Mouse (Mus musculus) kidney, adult 8-10 months (tissue): ENCODE measurements around the gene N4bp1.
A peak's percentile ranks its signal among the peaks of the same experiment; 100 is the strongest.

Experiments used
- DNase-seq, 2 experiments: peaks; one replicate each; pipeline ENCODE4 v3.0.0; 2022

Gene N4bp1

DNA sequence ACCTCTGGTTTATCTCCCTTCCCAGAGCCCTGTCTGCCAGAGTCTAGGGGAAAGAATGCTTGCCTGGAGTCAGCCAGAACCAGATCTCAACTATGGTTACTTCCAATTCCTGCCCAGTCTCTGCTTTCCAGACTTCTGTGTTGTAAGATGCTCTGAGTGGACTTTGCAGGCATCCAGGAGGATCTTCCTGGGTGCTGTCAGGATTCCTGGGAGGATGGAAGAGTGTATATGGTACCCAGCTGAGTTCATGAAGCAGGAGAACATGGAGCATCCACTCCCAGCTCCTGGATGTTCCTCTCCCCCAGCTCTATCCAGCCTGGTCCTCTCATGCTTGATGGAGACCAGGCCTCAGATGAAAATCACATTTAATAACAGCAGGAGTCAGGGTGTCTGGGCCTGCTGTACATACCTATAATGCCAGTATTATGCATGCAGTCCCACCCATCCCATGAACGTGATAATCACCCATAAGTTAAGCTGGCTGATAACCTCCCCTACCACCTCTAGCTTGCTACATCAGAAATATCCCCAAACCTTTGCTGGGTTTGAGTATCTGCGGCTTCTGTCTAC, 64.8 kb downstream of the N4bp1 start:
- no peak for DNase-seq

DNA sequence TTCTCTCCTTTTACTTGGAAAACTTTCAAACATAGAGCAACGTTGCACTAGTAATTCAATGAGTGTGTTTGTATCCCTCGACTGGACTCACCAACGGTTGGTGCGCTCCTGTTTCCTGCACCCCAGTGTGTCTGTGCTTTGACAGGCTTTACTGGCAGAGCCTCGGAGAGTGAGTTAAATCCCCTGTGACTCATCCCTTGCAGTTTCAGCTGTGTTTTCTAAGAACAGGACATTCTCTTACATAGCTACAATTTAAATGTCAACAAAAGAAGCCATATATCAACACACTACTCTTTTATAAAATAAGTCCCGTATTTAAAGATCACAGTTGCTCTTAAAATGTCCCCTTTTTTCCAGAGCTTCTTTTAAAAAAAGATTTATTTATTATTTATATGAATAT, 65.6 kb downstream of the N4bp1 start:
- DNase-seq = no peak

DNA sequence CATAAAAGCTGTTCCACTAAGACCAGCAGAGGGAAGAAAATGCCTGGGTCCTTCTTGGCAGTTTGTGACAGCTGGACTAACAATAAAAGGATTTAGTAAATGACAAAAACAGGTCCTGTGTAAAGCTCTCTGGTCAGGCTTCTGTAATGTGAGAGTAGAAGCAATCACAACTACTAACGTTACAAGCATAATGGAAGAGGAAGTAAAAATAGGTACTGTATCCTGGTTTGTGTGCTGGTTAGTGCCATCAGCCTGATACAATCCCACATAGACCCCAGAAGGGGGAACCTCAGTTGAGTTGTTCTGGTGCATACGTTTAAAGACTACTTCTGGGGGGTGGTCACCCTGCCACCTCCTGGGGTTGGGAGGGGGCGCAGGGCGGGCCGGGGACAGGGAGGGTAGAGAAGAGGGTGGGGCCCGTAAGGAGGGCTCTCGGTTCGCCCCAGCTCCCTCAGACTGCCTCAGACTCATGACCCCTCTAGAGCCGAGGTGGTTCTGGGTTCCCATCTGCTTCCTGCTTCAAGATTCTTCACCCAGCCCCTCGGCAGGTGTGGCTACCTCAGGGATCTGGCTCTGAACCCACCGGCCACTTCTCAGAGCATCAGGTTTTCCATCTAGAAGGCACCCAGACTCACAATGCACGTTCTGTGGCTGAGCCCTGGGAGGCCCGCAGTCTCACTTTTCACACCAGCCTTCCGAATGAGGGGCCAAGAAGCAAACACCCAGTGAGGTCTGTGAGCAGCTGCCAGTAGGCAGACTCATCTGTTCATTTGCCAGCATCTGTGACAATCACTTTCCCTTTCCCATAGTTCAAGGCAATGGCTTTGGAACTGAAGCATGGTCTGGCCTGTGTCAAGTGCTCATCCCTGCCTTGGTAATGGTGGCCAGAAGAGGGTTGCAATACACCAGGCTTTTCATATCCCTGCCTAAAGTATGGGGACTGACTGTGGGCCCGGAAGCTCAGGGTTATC, 75.8 kb downstream of the N4bp1 start:
- no peak for DNase-seq

DNA sequence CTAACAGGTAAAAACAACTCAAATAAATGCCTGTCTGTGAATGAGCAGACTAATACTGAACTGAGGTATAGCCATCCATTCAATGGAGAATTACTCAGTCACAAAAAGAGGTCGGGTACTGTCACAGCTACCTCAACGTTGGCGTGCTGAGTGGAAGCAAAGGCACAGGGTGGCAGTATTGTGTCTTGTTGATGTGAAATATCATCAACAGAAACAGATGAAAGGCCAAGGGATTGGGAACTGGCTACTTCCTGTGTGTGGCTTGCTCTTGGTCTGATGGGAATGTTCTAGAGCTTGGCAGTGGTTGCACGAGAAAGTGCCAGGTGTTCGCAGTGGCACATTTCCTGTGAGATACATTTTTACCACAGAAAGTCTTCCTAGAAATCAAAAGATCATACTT, 76.8 kb downstream of the N4bp1 start:
- DNase-seq = peak in 1 of 2 experiments; percentile 33

DNA sequence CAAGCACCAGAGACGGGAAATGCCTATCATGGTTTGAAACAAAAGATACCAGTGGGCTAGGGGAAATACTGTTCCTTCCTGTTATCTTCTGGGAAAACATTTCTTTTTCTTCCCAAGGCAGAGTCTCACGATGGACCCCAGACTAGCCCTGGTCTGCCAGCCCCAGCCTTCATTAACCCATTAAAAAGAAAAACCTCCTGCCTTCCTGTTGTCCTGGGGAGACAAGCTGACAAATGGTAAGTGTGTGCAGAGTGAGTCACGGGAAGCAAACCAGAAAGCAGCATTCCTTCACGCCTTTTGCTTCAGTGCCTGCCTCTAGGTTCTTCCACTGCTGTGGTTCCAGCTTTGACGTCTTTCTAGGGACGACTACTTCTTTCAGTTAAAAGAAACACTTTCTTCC, 83.1 kb downstream of the N4bp1 start:
- DNase-seq = peak in 1 of 2 experiments; percentile 28

DNA sequence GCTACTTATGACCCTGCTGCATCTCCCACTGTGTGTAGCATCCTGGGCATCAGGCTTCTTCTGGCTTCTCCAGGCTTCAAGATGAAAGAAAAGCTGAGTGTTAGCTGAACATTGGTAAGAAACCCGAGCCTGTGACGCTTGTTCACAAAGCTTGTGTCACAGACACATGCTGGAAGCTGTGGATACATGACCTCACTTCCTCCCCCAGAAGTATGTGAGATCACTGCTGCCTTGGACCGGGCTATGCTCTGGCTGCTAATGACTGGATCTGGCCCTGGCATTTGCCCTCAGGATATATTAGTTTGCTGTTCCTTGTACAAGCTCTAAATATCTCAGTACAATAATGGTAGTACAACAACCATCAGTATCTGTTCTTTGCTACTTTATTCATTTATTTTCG, 84.1 kb downstream of the N4bp1 start:
- DNase-seq = no peak

DNA sequence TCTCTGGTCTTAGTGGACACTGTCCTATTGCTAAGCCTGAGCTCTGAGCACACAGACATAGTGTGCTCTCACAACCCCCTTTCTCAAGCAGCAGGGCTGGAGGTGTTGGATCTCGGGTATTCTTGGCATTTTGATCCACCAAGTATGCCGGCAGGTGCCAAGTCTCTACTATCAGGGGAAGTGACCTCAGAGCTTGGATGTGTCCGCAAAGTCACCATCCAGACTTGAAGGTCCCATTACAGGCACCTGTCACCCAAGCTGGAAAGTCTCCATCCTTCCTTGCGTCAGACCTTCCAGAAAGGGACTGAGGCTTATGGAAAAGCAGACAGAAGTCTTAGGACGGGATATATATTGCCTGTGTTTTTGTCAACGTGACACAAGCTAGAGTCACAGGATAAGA, 86.9 kb downstream of the N4bp1 start:
- no peak for DNase-seq

DNA sequence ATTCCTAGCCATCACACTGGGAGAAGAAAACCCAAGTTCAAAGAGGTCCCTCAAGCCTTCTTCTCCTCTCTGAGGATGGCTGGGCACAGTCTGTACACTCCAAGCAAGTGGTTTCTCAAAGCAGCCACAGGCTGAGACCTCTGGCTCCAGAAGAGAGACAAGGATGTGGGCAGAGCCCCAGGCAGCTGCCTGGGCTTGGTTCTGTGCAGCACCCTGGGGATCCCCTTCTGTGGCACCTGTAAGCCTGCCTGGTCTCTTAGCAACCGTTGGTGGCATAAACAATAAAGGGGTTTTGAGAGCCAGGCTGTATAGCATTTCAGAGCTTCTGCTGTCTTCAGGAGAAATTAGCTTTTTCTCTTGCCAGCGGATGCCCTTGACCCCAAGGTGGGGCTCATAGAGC, 87.4 kb downstream of the N4bp1 start:
- DNase-seq = no peak

DNA sequence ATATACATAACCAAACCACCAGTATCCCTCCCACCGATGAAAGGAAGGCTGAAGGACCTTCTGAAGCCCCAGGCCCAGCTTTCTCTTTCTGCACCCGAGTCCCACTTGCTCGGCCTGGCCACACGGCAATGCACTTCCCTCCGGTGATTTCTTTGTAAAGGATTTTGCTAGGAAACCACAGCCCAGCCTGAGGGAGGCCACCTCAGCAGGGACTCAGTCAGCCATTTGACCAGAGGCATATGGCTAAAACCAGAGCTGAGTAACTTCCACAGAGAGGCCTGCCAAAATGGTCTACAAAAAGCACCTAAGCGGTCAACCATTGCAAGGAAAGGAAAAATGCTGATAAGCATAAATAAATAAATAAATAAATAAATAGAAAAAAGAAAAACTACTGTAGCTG, 90.3 kb downstream of the N4bp1 start:
- no peak for DNase-seq

DNA sequence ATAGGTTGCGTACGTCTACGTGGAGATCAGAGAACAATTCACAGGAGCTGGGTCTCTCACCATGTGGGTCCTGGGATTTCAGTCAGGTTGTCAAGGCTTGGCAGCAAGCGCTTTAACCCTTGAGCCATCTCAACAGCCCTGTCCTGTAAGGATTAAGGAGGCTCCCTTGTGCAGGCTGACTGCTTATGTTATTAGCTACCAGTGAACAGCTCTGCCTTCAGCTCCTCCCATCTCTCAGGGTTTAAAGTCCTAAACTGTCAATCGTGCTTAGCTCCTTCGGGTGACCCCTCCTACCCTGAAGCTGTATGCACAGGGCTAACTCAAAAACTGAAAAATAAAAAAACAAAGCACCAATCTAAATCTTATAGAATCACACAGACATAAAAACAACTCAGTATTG, 93.5 kb downstream of the N4bp1 start:
- DNase-seq = peak; percentile 41 to 45

DNA sequence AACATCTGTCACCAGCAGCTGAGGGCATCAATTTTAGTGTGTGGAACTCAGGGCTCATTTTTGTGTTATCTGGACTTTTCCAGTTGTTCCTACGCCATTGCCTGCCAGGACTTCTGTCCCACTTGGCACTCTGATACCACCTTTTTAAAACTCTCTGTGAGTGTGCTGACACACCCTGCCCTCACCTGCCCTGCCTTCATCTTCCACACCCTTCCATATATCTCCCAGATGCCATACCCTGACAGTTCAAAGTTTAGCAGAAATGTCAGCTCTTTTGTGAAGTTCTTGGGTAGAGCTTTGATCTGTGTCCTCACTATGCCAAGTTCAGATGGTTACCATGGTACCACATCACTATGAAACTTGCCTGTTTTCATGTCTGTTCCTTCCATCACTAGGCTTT, 95.5 kb downstream of the N4bp1 start:
- no peak for DNase-seq

DNA sequence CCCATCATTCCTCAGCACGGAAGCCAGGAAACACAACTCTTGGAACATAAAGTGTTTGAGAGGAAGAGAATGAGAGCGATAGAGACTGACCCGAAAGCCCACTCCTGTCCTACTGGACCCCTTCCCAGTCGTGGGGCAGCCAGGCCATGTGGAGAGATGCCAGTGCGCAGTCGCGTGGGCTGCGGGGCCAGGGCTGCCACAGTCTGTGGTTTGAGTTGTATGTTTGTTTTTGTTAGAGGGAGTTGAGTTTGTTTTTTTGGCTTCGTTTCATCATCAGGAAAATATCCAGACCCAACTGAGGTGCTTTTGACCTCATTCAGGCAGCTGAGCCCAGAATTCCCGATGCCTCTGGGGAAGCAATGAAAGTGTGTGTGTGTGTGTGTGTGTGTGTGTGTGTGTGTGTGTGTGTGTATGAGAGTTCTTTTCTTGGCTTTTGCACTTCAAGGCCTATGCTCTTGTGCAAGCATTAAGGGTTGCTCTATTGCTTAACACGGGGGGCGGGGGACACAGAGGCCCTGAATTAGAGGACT, 97.1 kb downstream of the N4bp1 start:
- DNase-seq = no peak

DNA sequence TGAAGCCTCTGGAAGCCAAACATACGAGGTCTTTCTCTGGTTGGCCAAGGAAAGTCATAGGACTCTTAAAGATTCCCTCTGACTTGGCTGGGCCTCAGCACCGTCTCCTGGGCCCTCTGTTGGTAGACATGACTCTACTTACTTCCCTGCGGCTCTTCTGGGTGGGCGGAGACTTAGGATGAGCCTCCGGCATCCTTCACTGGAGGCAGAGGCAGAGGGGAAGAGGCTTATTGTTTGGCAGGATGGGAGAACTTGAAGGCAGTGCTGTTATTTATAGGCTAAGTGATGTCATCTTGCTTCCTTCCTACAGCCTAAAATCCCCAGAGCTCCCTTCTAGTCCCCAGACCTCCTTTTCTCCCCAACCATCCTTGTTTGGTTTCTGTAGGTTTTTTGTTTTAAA, 98.6 kb downstream of the N4bp1 start:
- DNase-seq = peak; percentile 19 to 41

DNA sequence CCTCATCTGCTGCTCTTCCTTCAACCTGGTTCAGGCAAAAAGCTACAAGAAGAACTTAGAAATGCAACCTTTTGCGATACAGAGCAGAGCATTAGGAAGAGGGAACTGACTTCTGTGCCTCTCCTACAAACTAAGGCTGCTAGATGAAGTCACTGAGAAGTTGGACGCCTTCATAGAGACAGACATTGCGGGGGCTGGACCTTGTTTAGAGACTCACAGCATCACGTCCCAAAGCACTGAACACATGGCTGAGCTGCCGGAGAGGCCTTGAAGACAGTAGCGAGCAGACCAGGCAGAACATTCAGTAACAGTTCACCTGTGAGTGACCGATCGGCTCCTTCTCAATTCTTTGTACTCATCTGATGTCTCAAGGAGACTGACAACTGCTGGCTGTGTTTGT, 104.0 kb downstream of the N4bp1 start:
- DNase-seq = no peak

DNA sequence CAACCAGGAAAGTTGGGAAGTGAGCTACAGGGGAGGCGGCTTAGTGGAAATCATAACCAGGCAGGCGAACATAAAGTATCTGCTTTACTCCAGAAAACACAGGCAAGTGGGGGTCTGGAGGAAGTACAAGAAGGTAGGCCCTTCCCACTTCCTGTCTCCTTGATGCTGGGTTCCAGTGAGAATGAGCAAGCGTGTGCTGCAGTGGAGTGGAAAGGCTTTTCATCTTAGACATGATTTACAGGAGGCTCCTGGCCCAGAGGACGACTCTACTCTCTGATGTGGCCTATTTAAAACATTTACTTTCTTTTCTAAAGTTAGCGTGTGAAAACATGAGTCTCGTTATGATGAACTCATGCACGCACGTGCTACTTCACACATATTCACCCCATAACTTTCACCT, 105.9 kb downstream of the N4bp1 start:
- DNase-seq = no peak

DNA sequence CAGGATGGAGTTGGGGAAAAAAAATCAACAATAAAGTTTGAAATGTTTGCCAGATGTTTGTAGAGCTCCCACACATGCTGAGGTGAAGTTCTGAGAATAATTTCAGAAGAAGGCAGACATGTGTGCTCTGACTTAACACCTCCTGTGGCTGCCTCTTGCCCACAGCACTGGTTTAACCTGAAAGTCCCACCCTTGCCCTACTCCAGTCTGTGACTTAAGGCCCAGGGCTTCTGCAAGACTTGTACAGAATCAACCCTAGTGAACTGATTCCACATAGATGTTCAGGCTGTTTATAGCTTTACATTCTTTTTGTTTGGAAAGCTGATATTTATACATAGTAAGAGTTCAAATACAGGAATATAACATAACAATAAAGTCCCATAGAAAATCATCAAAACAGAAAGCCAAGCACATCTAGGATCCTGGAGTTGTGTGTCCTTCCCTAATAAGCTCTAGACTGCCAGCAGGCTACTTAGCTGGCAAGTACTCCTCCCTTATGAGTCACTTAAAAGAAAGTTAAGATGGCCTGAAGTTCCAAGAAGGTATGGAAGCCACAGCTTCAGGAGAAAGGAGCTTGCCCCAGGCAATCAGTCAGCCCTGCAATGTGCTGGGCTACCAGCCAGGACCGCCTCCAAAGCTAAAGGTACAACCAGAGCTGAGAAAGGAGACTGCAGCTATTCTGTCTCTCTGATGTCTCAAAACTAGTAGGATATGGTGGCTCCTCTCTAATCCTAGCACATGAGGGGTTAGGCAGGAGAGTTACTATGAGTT, 114.9 kb downstream of the N4bp1 start:
- DNase-seq = peak in 1 of 2 experiments; percentile 58

DNA sequence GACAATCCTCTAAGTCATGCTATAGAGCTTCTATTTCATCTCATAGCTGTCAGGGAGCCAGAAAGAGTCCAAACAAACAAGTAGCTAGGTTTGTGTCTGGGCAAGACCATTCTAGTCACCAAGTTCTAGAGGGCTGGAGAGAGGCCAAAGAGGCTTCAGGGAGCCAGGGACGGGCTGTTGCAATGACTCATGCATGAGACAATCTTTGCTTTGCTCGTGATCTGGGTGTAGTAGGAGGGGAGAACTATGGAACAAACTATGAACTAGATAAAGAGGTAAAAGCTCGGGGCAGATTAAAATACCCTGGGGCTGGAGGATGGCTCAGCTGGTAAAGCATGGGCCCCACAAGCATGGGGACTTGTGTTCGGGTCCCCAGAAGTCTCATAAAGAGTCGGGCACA, 116.6 kb downstream of the N4bp1 start:
- DNase-seq = no peak

DNA sequence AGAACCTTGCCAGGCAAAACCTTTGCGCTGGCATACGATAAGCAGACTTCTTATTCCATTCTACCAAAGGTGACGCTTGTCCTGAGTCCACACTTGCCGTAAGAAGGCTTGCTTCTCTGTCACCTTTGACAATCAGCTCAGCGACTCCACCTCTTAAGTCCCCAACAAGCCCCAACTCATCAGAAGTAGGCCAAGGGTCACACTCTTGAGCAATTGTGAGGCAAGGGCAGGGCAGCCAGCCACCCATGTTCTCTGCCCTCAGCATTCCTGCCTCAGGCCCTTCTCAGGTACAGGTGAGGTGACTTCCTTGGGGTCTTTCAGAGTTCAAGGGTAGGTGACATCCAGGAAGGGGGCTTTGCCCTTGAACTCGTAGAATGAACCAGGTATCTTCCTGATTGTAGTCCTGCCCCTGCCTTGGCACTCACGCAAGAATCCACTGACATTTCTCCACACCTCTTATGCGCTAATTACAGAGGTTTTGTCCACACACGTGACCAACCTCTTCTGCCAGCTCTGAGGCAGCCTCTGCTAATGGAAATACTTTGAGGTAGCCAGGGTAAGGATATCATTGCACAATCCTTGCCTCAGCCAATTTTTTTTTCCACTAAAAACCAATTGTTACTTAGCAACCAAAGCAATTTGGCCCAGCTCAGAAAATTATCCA, 118.4 kb downstream of the N4bp1 start:
- DNase-seq = peak; percentile 56 to 64

DNA sequence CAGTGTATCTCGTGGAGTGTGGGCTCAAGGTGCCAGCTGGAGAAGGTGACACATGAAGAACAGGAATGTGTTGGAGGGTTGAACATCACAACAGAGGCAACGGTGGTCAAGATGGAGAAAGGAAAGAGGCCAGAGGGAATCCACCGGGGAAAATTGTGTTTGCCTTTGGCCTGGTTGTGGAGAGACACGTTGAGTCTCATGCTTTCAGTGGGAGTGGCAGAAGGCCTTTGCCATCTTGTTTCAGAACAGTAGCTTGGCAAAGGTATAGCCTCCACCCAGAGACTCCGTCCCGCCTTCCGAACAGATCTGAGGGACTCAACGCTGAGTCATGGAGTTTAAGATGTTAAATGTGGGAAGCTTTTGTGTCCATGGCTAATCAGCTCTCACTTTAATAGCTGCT, 119.4 kb downstream of the N4bp1 start:
- DNase-seq = no peak

DNA sequence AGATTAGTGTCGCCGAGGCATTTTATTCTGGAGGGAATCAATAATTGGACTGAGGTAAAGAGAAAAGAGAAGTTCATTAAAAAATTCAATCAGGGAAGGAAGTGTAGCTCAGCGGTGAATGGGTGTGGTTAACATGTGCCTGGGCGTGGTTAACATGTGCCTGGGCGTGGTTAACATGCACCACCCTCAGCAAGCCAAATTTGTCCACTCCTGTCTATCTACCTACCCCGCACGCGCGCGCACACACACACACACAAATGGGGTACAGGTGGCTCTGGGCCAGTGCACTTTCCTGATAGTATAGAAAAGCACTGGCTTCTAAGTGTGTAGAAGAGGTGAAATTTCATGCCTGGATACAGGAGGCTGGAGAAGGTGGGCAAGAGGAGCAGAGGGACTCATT, 119.9 kb downstream of the N4bp1 start:
- no peak for DNase-seq

DNA sequence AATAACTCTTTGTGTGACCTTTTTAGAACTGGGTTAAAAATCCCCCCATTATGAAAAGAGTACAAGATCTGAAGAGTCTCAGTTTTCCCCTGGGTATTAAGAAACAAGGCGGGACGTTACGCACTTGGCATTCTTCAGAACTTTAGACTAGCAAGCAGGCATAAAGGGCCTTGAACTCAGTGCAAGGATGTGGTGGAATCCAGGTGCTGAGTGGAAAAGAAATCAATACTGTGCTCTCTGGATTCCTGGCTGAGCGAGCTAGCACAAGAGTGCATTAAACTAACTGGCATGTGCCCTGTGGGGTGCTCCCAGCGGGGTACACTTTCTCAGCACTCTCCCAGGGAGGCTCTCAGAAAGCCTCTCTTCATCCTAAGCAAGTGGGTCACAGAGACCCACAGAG, 122.3 kb downstream of the N4bp1 start:
- no peak for DNase-seq

DNA sequence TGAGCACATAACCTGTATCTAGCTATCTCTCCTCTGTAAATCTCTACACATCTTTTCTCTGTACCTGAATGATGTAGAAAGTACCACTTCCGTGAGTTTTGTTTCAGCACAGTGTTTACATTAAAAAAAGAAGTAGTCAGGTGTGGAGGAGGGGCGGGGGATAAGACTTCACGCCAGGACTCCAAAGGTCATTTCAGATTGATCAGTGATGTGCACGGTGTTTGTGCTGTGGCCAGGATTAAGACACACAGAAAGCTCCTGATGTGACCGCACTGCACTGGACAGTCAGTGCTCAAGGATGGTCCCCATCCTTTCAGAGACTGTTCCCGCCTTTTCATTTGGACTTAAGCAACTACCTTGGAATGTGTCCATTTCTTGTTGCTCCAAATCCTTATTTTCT, 124.3 kb downstream of the N4bp1 start:
- DNase-seq = no peak

DNA sequence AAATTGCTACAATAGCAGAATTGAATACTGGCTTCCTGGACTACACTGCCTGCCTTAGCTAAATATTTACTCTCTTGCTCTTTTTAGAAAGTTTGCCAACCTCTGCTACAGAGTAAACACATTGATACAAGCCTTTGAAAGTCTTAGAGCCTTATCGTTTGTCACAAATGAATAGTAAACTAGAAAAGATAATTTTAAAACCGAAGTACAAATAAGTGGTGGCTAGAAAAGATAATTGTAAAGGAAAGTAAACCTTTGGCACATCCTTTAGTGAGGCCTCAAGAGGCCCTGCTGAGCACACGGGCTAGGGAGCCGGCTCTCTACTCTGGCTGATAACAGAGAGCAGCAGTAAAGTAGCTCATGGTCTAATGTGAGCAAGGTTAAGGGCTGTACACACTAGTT, 126.0 kb downstream of the N4bp1 start:
- no peak for DNase-seq
